Mouse (Mus musculus): ENCODE data around the gene Ercc6.

- TF ChIP-seq CTCF (IDR thresholded peaks at IDR 0.05; ENCODE audit: low read depth, low read length) (no peak), POLR2A (IDR thresholded peaks at IDR 0.05; ENCODE audit: borderline replicate concordance, low read depth, low read length) (no peak)
Measured at GRCm38 (mm10) chr14:32533148-32533520, 19.8 kb downstream of the Ercc6 start.
